Mouse (Mus musculus): ENCODE data around the gene Rpl14.

The Rpl14 gene

GRCm38 (mm10) chr9:120571593-120572385 is 545 bp downstream of the Rpl14 start:
- DNase-seq (ENCODE audit: low spot score in 2 of 2): no peak

GRCm38 (mm10) chr9:120575748-120576661 is 4.8 kb downstream of the Rpl14 start:
- no peak for DNase-seq (ENCODE audit: low spot score in 2 of 2)

- DNase-seq (ENCODE audit: low spot score in 2 of 2): no peak
These were observed 5.4 kb downstream of the Rpl14 start for GRCm38 (mm10) chr9:120576662-120577013.

GRCm38 (mm10) chr9:120577133-120577651 is 5.9 kb downstream of the Rpl14 start:
- DNase-seq (ENCODE audit: low spot score in 2 of 2): peak; percentile 88 to 92

- DNase-seq (ENCODE audit: low spot score in 2 of 2): peak in 1 of 2 experiments; percentile 63
These were observed 6.6 kb downstream of the Rpl14 start for GRCm38 (mm10) chr9:120577706-120578405.

GRCm38 (mm10) chr9:120578701-120579100 is 7.5 kb downstream of the Rpl14 start:
- no peak for DNase-seq (ENCODE audit: low spot score in 2 of 2)

- DNase-seq (ENCODE audit: low spot score in 2 of 2): no peak
These were observed 8.6 kb downstream of the Rpl14 start for GRCm38 (mm10) chr9:120579808-120580207.

- DNase-seq (ENCODE audit: low spot score in 2 of 2): peak; percentile 53 to 70
These were observed 10.8 kb downstream of the Rpl14 start for GRCm38 (mm10) chr9:120581941-120582618.

- DNase-seq (ENCODE audit: low spot score in 2 of 2): peak; percentile 85 to 91
These were observed 11.5 kb downstream of the Rpl14 start for GRCm38 (mm10) chr9:120582619-120583308.

GRCm38 (mm10) chr9:120583314-120583713 is 12.1 kb downstream of the Rpl14 start:
- no peak for DNase-seq (ENCODE audit: low spot score in 2 of 2)

GRCm38 (mm10) chr9:120586546-120586945 is 15.3 kb downstream of the Rpl14 start:
- DNase-seq (ENCODE audit: low spot score in 2 of 2): peak; percentile 77 to 91

GRCm38 (mm10) chr9:120591490-120591889 is 20.2 kb downstream of the Rpl14 start:
- peak; percentile 63 to 88 for DNase-seq (ENCODE audit: low spot score in 2 of 2)

- no peak for DNase-seq (ENCODE audit: low spot score in 2 of 2)
These were observed 22.3 kb downstream of the Rpl14 start for GRCm38 (mm10) chr9:120593383-120594101.

- no peak for DNase-seq (ENCODE audit: low spot score in 2 of 2)
These were observed 23.6 kb downstream of the Rpl14 start for GRCm38 (mm10) chr9:120594839-120595238.

- DNase-seq (ENCODE audit: low spot score in 2 of 2): no peak
These were observed 24.1 kb downstream of the Rpl14 start for GRCm38 (mm10) chr9:120595306-120595705.

- DNase-seq (ENCODE audit: low spot score in 2 of 2): peak; percentile 44 to 79
These were observed 30.4 kb downstream of the Rpl14 start for GRCm38 (mm10) chr9:120601488-120602171.

GRCm38 (mm10) chr9:120602172-120602838 is 31.1 kb downstream of the Rpl14 start:
- no peak for DNase-seq (ENCODE audit: low spot score in 2 of 2)

GRCm38 (mm10) chr9:120602839-120603511 is 31.7 kb downstream of the Rpl14 start:
- peak; percentile 65 to 90 for DNase-seq (ENCODE audit: low spot score in 2 of 2)
